Mouse (Mus musculus) liver, embryonic 13.5 days (tissue): ENCODE results near the gene Ikbke. TPM values are rescaled to one million over a fixed set of nuclear protein-coding genes. Genes with fewer than 3 reads are reported as not detected.

Source experiments
- ATAC-seq: fragments of 200-750 bp; cut with Nextera tagmentation; 2 replicates; pipeline ENCODE4 v1.8.0; 2017; ENCODE audit warnings: low read depth, mild to moderate bottlenecking, moderate number of reproducible peaks, moderate library complexity
- DNase-seq: peaks from one replicate; pipeline ENCODE4 v3.0.0; 2022
- H3K27ac ChIP-seq: fragments of 300-500 bp; sonication (generic); 2 replicates; pipeline ENCODE4 v1.5.1; 2015; ENCODE audit warnings: moderate library complexity, mild to moderate bottlenecking, inconsistent platforms
- H3K27me3 ChIP-seq: fragments of 300-500 bp; sonication (generic); 2 replicates; pipeline ENCODE4 v1.6.1; 2015; ENCODE audit warnings: mild to moderate bottlenecking, inconsistent platforms
- H3K36me3 ChIP-seq: fragments of 300-500 bp; sonication (generic); 2 replicates; pipeline ENCODE4 v1.6.1; 2015; ENCODE audit warnings: mild to moderate bottlenecking, inconsistent platforms
- H3K4me1 ChIP-seq: fragments of 300-500 bp; sonication (generic); replicated peaks from 2 replicates; pipeline ENCODE4 v1.6.1; 2015; ENCODE audit warnings: inconsistent platforms
- H3K4me2 ChIP-seq: fragments of 300-500 bp; sonication (generic); 2 replicates; pipeline ENCODE4 v1.6.1; 2015; ENCODE audit warnings: inconsistent platforms, mild to moderate bottlenecking, moderate library complexity
- H3K4me3 ChIP-seq: fragments of 300-500 bp; sonication (generic); replicated peaks from 2 replicates; pipeline ENCODE4 v1.5.1; 2015; ENCODE audit warnings: mild to moderate bottlenecking, inconsistent platforms
- H3K9ac ChIP-seq: fragments of 300-500 bp; sonication (generic); 2 replicates; pipeline ENCODE4 v1.6.1; 2015; ENCODE audit warnings: mild to moderate bottlenecking, inconsistent platforms
- H3K9me3 ChIP-seq: fragments of 300-500 bp; sonication (generic); replicated peaks from 2 replicates; pipeline ENCODE4 v1.6.1; 2016; ENCODE audit warnings: inconsistent platforms
- WGBS: fragments of 180-500 bp; shearing (Covaris S2); methylation state at CpG from one replicate; pipeline ENCODE4 v1.1.7; 2015; ENCODE audit not compliant: insufficient replicate concordance; 5-methylcytosine and 5-hydroxymethylcytosine counted together
- polyA plus RNA-seq: library from polyadenylated mRNA; unstranded; fragments of >200 nt; fragmentation: Nextera tagmentation; extraction: Ambion mirVana; gene quantifications from 2 replicates; pipeline ENCODE4 v1.2.1, GENCODE M21; 2015

Ikbke gene
- polyA plus RNA-seq, 1 experiment from 2014 or later = 5.5 TPM

DNA sequence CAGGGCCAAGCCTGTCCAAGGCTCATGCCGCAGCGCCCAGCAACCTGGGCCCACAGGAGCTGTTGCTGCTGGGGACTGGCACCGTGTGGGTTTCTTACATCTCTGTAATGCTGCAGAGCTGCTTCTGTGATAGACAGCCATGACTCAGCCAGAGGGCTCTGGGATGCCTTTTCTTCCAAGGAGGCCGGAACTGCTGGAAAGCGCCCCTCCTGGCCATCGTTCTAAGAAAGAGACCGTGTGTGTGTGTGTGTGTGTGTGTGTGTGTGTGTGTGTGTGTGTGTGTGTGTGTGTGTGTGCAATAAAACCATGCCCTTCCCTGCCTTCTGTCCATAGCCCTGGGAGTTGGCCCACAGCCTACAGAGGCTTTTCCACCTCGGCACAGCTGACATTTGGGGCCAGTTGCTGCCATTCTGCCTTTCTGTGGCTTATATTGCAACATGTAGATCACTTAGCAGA lies 69.4 kb downstream of the Ikbke start:
- H3K4me3 ChIP-seq = no peak overlapping the region
- H3K9ac ChIP-seq = no peak overlapping the region
- 0 out of 2 replicates have a peak, but pooled peaks cover 7% of the 10 kb centered on the region for H3K4me1 ChIP-seq
- H3K27me3 ChIP-seq = no peaks in the 10 kb centered on the region
- no peak for DNase-seq
- no peak for ATAC-seq
- no peaks in the 10 kb centered on the region for H3K9me3 ChIP-seq
- 71% methylated on average over 8 of the region's 8 CpGs for WGBS
- no peaks in the 10 kb centered on the region for H3K36me3 ChIP-seq
- H3K27ac ChIP-seq = no peak overlapping the region
- H3K4me2 ChIP-seq = no peak overlapping the region

DNA sequence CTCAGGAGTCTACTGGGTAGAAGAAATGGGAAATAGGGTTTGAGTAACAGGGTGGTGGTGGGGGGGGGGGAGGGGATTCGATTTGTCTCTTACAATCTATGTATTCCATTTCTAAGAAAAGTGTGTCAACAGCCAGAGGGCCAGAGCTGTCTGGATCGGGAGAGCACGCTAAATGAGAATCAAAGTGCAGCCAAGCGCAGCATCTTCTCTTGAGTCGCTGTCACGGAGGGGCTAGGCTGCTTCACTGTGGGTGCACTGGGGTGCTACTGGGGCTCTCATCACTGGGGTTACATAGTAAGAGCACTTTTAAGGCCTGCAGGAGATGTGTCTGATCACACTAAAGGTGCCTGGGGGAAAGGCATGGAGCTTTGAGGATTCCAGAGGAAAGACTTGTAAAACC lies 70.6 kb downstream of the Ikbke start:
- H3K27me3 ChIP-seq = no peaks in the 10 kb centered on the region
- ATAC-seq (no peak), DNase-seq (no peak)
- no peaks in the 10 kb centered on the region for H3K36me3 ChIP-seq
- no peak overlapping the region for H3K27ac ChIP-seq
- H3K9ac ChIP-seq = no peak overlapping the region
- H3K4me3 ChIP-seq = no peak overlapping the region
- no peak overlapping the region for H3K4me2 ChIP-seq
- WGBS = 85% methylated on average over 6 of the region's 6 CpGs
- H3K9me3 ChIP-seq = no peaks in the 10 kb centered on the region
- H3K4me1 ChIP-seq = 0 out of 2 replicates have a peak, but pooled peaks cover 7% of the 10 kb centered on the region

DNA sequence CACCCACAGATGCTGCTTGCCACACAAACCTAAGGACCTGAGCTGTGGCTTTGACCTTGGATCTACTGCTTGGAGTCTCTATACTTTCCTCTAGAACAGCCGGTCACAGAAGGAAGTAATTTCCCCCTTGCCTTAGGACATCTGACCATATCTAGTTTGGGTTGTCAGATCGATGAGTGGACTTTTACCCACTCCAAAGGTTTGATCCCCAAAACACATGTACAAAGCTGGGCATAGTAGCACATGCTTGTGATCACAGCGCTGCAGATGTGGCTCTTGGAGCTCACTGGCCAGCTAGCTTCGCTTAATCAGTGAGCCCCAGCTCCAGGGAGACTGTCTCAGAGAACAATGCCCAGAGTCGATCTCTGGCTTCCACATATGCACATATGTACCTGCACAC lies 71.3 kb downstream of the Ikbke start:
- WGBS = 76% methylated on average over 5 of the region's 5 CpGs
- no peaks in the 10 kb centered on the region for H3K27me3 ChIP-seq
- no peak for DNase-seq

DNA sequence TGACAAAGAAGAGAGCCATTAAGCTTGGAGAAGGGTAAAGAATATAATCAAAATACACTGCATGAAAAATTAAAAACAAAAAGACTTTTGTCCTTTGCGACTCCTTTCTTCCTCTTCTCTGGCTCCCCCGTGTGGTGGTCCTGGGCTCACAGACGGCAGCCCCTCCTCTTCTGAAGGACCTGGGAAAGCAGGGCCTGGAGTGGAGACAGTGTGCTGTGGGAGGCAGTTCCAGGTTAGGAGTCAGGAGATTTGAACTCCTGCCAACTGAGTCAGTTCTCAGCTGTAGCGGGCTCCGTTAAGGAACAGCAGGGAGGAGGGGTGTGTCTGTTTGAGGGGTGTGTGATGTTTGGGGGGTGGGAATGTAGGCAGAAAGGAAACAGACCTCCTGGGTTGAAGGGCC lies 71.9 kb downstream of the Ikbke start:
- no peaks in the 10 kb centered on the region for H3K36me3 ChIP-seq
- ATAC-seq = no peak
- H3K4me3 ChIP-seq = no peak overlapping the region
- no peak overlapping the region for H3K27ac ChIP-seq
- H3K4me2 ChIP-seq = no peak overlapping the region
- 11% methylated on average over 5 of the region's 5 CpGs for WGBS
- DNase-seq = peak; percentile 15
- no peak overlapping the region for H3K9ac ChIP-seq
- H3K27me3 ChIP-seq = no peaks in the 10 kb centered on the region
- 0 out of 2 replicates have a peak, but pooled peaks cover 5% of the 10 kb centered on the region for H3K4me1 ChIP-seq
- no peaks in the 10 kb centered on the region for H3K9me3 ChIP-seq

More for the DNA sequence above, 71.3 kb downstream of the Ikbke start:
- no peaks in the 10 kb centered on the region for H3K36me3 ChIP-seq
- H3K27ac ChIP-seq = no peak overlapping the region
- 0 out of 2 replicates have a peak, but pooled peaks cover 6% of the 10 kb centered on the region for H3K4me1 ChIP-seq
- no peak for ATAC-seq
- no peaks in the 10 kb centered on the region for H3K9me3 ChIP-seq
- H3K4me3 ChIP-seq = no peak overlapping the region
- H3K9ac ChIP-seq = no peak overlapping the region
- no peak overlapping the region for H3K4me2 ChIP-seq

DNA sequence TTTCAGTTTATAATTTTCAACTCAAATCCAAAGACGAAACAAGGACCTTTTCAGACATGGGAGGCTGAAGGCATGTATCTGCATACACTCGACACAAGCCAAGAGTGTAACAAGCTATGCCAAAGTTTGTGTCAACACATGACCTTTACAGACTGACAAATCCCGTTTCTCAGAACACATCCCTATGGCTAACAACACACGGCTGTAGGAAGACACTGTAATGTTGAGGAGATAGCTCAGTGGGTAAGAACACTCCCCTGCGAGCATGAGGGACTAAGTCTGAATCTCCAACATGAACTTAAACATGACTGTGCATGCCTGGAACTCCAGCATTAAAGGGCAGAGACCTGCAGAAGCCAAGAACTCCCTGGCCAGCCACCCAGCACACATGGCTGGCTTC lies 73.1 kb downstream of the Ikbke start:
- Histone ChIP-seq H3K4me1 (peaks cover 2% of the 10 kb centered on the region; the same call in 1 of the 2 replicates), H3K27me3 (no peaks in the 10 kb centered on the region), H3K9ac (no peak overlapping the region), H3K36me3 (no peaks in the 10 kb centered on the region), H3K4me3 (no peak overlapping the region), H3K9me3 (no peaks in the 10 kb centered on the region), H3K27ac (no peak overlapping the region), H3K4me2 (no peak overlapping the region)
- WGBS = 54% methylated on average over 5 of the region's 5 CpGs
- ATAC-seq (no peak), DNase-seq (no peak)

DNA sequence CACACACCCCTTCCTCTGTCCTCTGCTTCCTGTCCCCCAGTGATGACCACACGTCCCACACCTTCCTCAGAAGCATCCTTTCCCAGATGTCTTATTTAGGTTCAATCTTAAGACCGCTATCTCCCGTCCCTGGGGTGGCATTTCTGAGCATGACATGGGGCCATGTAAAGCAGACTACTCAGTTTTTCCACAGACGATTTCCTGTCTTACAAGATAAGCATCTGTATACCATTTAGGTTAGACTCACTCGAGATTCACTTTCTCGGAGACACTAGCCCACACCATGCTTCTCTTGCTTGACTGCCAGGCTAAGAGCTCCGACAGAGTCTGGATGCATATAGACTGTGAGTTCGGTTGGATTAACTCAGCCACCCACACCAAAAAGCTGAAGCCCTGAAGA lies 74.9 kb downstream of the Ikbke start:
- DNase-seq (no peak), ATAC-seq (no peak)
- no peak overlapping the region for H3K9ac ChIP-seq
- H3K4me1 ChIP-seq = peaks cover 17% of the 10 kb centered on the region
- H3K27ac ChIP-seq = no peak overlapping the region
- H3K4me3 ChIP-seq = no peak overlapping the region
- no peaks in the 10 kb centered on the region for H3K27me3 ChIP-seq
- H3K9me3 ChIP-seq = no peaks in the 10 kb centered on the region
- no peaks in the 10 kb centered on the region for H3K36me3 ChIP-seq
- H3K4me2 ChIP-seq = no peak overlapping the region
- WGBS = 37% methylated on average over 8 of the region's 8 CpGs

Other genes with a start within 250 kb of the Ikbke start
- gene Mapkapk2, start 181.8 kb downstream of the Ikbke start, polyA plus RNA-seq = 12.0 and 12.3 TPM in 2 replicates
- gene Dyrk3, start 141.3 kb downstream of the Ikbke start, polyA plus RNA-seq = 16.9 and 19.8 TPM in 2 replicates
- 32.3 and 34.4 TPM in 2 replicates for gene Eif2d, start 126.4 kb downstream of the Ikbke start, polyA plus RNA-seq
- gene Rassf5, start 34.3 kb downstream of the Ikbke start, polyA plus RNA-seq = 3.9 and 4.7 TPM in 2 replicates
- gene Srgap2, start 247.7 kb upstream of the Ikbke start, polyA plus RNA-seq = 3.7 and 4.6 TPM in 2 replicates
- 2.9 and 3.1 TPM in 2 replicates for gene Fam72a, start 248.3 kb upstream of the Ikbke start, polyA plus RNA-seq